In genomic region chr10:121237377-121237776, GRCm38 (mm10) we compare ENCODE assay signal across 23 mouse cellular contexts.
"Had no signal": no experiment of that assay in that cellular context is flagged by ENCODE, and none has a peak within 500 bp of the region (broad histone marks: within the 10 kb centered on the region; RNA-seq: fewer than 3 reads in every experiment).

No protein-coding gene starts in this region.

- H3K27me3 ChIP-seq: heart, embryonic 13.5 days; heart, embryonic 15.5 days; hindbrain, embryonic 13.5 days; hindbrain, embryonic 15.5 days; limb, embryonic 13.5 days; limb, embryonic 15.5 days; liver, embryonic 12.5 days had no signal

- H3K4me1 ChIP-seq: heart, embryonic 13.5 days; heart, embryonic 15.5 days; hindbrain, embryonic 15.5 days; liver, embryonic 12.5 days had no signal

- DNase-seq: gastrocnemius, postnatal 25 days; heart, adult 18-20 months; heart, postnatal 14 days; heart, postnatal 36 days; kidney, adult 11 months; kidney, adult 2 months; kidney, adult 9 months; kidney, postnatal 14 days; kidney, postnatal 36 days; left cerebral cortex, postnatal 4 days had no signal

- ATAC-seq: hindbrain, postnatal 0 days; intestine, embryonic 16.5 days; liver, embryonic 12.5 days had no signal

- H3K4me3 ChIP-seq: heart, embryonic 13.5 days; heart, embryonic 15.5 days; hindbrain, embryonic 13.5 days; hindbrain, embryonic 15.5 days; kidney, embryonic 15.5 days; left cerebral cortex, adult 2 months; limb, embryonic 13.5 days; limb, embryonic 15.5 days; liver, embryonic 12.5 days had no signal

- H3K27ac ChIP-seq: heart, embryonic 13.5 days; heart, embryonic 15.5 days; hindbrain, embryonic 13.5 days; hindbrain, embryonic 15.5 days; hindbrain, postnatal 0 days; kidney, embryonic 15.5 days; kidney, postnatal 0 days; left cerebral cortex, adult 2 months; limb, embryonic 13.5 days; limb, embryonic 15.5 days; liver, embryonic 12.5 days; liver, embryonic 14.5 days had no signal

- H3K36me3 ChIP-seq: heart, embryonic 13.5 days; heart, embryonic 15.5 days; hindbrain, embryonic 13.5 days; hindbrain, embryonic 15.5 days; kidney, embryonic 15.5 days; limb, embryonic 13.5 days; limb, embryonic 15.5 days; liver, embryonic 12.5 days had no signal
